Mouse (Mus musculus): Measurements from ENCODE around the gene Ddah2.
A peak's percentile ranks its signal among the peaks of the same experiment; 100 is the strongest.

Gene Ddah2

GRCm38 (mm10) chr17:35058911-35059892 lies at the start of gene Ddah2:
TSS of gene Ddah2 (plus strand) at chr17:35059035.
- TF ChIP-seq GATA4 (IDR thresholded peaks at IDR 0.05; ENCODE audit: insufficient replicate concordance, low read length): no peak

- TF ChIP-seq GATA4 (IDR thresholded peaks at IDR 0.05; ENCODE audit: insufficient replicate concordance, low read length): no peak
Measured at GRCm38 (mm10) chr17:35009586-35009985, 49.2 kb upstream of the Ddah2 start.

- no peak for TF ChIP-seq GATA4 (IDR thresholded peaks at IDR 0.05; ENCODE audit: insufficient replicate concordance, low read length)
Measured at GRCm38 (mm10) chr17:35011440-35011839, 47.4 kb upstream of the Ddah2 start.

GRCm38 (mm10) chr17:35012430-35012829 lies 46.4 kb upstream of the Ddah2 start:
- TF ChIP-seq GATA4 (IDR thresholded peaks at IDR 0.05; ENCODE audit: insufficient replicate concordance, low read length): no peak

GRCm38 (mm10) chr17:35013221-35013620 lies 45.6 kb upstream of the Ddah2 start:
- TF ChIP-seq GATA4 (IDR thresholded peaks at IDR 0.05; ENCODE audit: insufficient replicate concordance, low read length): no peak

- TF ChIP-seq GATA4 (IDR thresholded peaks at IDR 0.05; ENCODE audit: insufficient replicate concordance, low read length): no peak
Measured at GRCm38 (mm10) chr17:35015296-35015695, 43.5 kb upstream of the Ddah2 start.

GRCm38 (mm10) chr17:35016376-35016775 lies 42.5 kb upstream of the Ddah2 start, which contains the start of gene Vwa7:
TSS of gene Vwa7 (plus strand) at chr17:35016579.
- no peak for TF ChIP-seq GATA4 (IDR thresholded peaks at IDR 0.05; ENCODE audit: insufficient replicate concordance, low read length)

- no peak for TF ChIP-seq GATA4 (IDR thresholded peaks at IDR 0.05; ENCODE audit: insufficient replicate concordance, low read length)
Measured at GRCm38 (mm10) chr17:35016791-35017705, 41.8 kb upstream of the Ddah2 start.

- TF ChIP-seq GATA4 (IDR thresholded peaks at IDR 0.05; ENCODE audit: insufficient replicate concordance, low read length): no peak
Measured at GRCm38 (mm10) chr17:35017706-35018030, 41.2 kb upstream of the Ddah2 start.

- no peak for TF ChIP-seq GATA4 (IDR thresholded peaks at IDR 0.05; ENCODE audit: insufficient replicate concordance, low read length)
Measured at GRCm38 (mm10) chr17:35018171-35018570, 40.7 kb upstream of the Ddah2 start.

GRCm38 (mm10) chr17:35019894-35020293 lies 38.9 kb upstream of the Ddah2 start:
- no peak for TF ChIP-seq GATA4 (IDR thresholded peaks at IDR 0.05; ENCODE audit: insufficient replicate concordance, low read length)

GRCm38 (mm10) chr17:35020551-35020950 lies 38.3 kb upstream of the Ddah2 start:
- TF ChIP-seq GATA4 (IDR thresholded peaks at IDR 0.05; ENCODE audit: insufficient replicate concordance, low read length): no peak

GRCm38 (mm10) chr17:35021163-35021808 lies 37.5 kb upstream of the Ddah2 start:
- TF ChIP-seq GATA4 (IDR thresholded peaks at IDR 0.05; ENCODE audit: insufficient replicate concordance, low read length): peak; percentile 36; the same call in 1 of the 2 replicates

GRCm38 (mm10) chr17:35021842-35022477 lies 36.9 kb upstream of the Ddah2 start:
- peak; percentile 100 for TF ChIP-seq GATA4 (IDR thresholded peaks at IDR 0.05; ENCODE audit: insufficient replicate concordance, low read length)

Data from liver, adult (tissue).